Mouse (Mus musculus) CD4-positive, CD25-positive, alpha-beta regulatory T cell, adult 2 months (primary cell): ENCODE data around the gene Cdk1.
A peak's percentile ranks its signal among the peaks of the same experiment; 100 is the strongest.
"Not testable (repeated sequence)": the region's sequence is repeated elsewhere in the genome, so short reads cannot be mapped to it uniquely, and the experiment has no call there.

Experiments used
- DNase-seq: peaks from one replicate; pipeline ENCODE4 v3.0.0-alpha.2; 2012; ENCODE audit warnings: low read depth, low spot score

Gene Cdk1

DNA sequence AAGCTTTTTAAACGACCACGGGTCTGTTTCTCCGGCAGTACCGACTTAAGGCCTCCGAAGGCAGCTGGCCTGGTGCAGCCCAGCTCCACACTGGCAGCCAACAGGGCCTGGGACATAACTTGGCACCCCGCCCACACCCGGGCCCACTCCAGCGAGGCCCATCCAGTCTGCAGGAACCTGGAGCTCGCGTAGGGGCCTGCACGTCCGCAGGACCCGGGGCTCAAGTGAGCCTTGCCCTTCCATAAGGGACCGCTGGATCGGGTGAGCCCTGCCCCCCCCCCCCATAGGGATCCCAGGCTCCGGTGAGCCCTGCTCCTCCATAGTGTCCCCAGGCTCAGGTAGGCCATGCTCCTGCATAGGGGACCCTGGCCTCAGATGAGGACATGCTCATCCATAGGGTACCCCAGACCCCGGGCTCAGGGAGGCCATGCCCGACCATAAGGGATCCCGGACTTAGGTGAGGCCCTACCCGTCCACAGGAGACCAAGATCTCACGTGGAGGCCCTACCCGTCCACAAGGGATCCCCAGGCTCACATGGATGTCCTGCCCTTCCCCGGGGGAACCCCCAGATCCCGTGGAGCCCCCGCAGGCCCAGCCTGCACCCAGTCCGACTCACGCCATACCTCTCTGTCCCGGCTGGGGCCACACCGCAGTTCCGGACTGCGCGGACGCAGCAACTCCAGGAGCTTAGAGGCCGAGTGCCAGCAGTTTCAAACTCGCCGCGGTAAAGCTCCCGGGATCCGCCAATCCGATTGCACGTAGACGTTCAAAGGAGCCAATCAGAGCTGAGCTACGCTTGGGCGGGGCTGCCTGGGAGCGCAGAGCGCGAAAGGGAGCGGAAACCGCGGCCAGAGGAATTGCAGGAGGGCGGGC is at the start of gene Cdk1:
TSS of gene Cdk1 (minus strand) at position 727 of the 874 bp plus-strand sequence.
- DNase-seq: peak; percentile 92

DNA sequence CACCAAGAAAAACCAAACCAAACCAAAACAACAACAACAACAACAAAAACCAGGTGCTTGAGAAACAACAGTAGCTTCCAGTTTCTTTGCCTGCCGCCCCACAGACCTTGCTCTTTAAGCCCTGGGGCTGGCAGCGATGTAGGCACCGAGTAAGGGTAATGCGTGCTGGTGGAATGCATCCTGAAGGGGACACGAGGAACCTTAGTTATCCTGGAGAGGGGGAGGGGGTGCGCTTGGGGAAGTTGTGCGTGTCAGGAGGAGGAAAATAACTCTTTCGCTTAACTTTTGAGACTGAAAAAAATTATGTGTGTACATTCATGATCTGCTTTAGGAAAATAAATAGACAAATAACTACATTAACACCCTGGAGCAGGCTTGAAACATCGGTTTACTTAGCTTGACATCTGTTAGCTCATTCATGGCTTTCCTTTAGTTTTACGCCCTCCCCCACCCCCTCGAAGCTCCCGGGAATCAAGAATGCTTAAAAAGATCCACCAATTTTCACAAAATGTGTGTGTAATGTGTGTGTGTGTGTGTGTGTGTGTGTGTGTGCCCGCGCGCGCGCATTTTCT is 47.2 kb upstream of the Cdk1 start:
- DNase-seq: no peak

- DNase-seq: no peak
Observed at GRCm38 (mm10) chr10:69398763-69399590, 46.2 kb upstream of the Cdk1 start, which contains the start of gene Ank3. TSS of gene Ank3 (plus strand) at chr10:69398773.

- DNase-seq: no peak
Observed at GRCm38 (mm10) chr10:69398197-69398762, 45.5 kb upstream of the Cdk1 start.

- no peak for DNase-seq
Observed at GRCm38 (mm10) chr10:69389511-69389910, 36.8 kb upstream of the Cdk1 start.

GRCm38 (mm10) chr10:69386767-69387166 is 34.0 kb upstream of the Cdk1 start:
- DNase-seq: no peak

GRCm38 (mm10) chr10:69385136-69385535 is 32.4 kb upstream of the Cdk1 start:
- DNase-seq: no peak

DNA sequence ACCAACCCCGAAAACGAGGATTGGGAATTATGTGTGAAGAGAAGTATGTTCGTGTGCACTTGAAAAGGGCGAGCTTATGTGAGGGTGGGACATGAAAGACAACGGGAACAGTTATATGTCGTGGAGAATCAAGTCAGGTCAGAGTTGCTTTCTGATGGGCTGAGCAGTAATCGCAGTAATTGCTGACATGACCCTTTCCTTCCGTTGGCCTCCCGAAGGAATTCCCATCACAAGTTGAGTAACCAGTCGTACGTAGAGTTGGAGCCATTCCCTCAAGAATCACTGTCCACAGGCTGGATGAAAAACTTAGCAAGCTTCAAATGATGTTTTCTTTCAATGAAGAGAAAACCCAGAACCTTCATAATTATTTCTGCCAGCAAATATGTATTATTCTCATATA is 31.9 kb upstream of the Cdk1 start:
- DNase-seq: no peak

- DNase-seq: no peak
Observed at GRCm38 (mm10) chr10:69383186-69383585, 30.4 kb upstream of the Cdk1 start.

DNA sequence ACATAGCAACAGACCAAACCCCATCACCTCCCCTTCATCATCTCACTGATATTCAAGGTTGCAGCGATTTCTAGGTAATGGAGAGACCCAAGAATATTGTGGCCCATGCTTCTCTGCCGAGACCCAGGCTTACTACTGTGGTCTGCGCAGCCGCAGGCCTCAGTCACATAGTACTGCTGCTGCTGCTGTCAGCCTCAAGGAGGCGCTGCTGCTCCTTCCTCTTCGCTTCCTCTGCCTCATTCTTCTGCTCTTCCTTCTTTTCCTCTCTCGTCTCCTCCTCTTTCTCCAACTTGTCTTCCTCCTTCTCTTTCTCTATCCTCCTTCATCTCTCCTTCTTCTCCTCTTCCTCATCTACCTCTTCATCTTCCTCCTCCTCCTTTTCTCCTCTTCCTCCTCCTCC is 22.4 kb upstream of the Cdk1 start:
- no peak for DNase-seq

- DNase-seq: no peak
Observed at GRCm38 (mm10) chr10:69373796-69374550, 21.2 kb upstream of the Cdk1 start.

GRCm38 (mm10) chr10:69372061-69372460 is 19.3 kb upstream of the Cdk1 start:
- DNase-seq: no peak

DNA sequence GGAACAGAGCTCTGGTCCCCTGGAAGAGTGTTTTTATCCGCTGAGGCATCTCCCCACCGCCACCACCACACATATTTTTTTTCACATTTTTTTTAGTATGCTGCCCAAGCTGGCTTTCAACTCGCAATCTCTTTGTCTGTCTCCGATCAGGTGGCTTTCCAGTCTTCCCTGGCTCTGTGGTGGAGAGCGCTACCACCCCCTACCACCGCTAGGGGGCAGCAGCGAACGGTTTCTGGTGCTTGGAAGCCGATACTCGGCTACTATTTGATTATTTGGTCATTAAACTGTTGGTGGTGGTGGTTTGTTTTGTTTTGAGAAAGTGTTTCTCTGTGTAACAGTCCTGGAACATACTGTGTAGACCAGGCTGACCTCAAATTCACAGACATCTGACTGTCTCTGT is 18.7 kb upstream of the Cdk1 start:
- peak; percentile 57 for DNase-seq

GRCm38 (mm10) chr10:69369321-69369720 is 16.6 kb upstream of the Cdk1 start:
- DNase-seq: no peak

GRCm38 (mm10) chr10:69366877-69367387 is 14.2 kb upstream of the Cdk1 start:
- DNase-seq: peak; percentile 49

GRCm38 (mm10) chr10:69366208-69366607 is 13.5 kb upstream of the Cdk1 start:
- DNase-seq: no peak

DNA sequence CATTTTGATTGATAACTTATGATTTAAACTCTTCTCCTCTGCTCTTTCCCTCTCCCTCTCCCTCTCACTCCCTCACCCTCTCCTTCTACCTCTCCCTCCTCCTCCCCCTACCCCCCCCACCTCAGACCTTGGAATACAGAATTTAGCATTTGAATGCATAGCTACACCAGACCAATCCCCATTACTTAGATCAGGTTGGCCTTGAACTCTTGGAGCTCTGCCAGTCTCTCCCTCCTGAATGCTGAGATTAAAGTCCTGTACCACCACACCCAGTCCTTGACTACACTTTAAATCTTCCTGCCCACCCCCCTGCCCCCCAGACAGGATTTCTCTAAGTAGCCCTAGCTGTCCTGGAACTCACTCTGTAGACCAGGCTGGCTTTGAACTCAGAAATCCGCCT is 6.9 kb upstream of the Cdk1 start:
- DNase-seq: no peak

GRCm38 (mm10) chr10:69353086-69353479 is 345 bp upstream of the Cdk1 start:
- not testable (repeated sequence) for DNase-seq

- DNase-seq: no peak
Observed at GRCm38 (mm10) chr10:69351842-69352211, 911 bp downstream of the Cdk1 start.

DNA sequence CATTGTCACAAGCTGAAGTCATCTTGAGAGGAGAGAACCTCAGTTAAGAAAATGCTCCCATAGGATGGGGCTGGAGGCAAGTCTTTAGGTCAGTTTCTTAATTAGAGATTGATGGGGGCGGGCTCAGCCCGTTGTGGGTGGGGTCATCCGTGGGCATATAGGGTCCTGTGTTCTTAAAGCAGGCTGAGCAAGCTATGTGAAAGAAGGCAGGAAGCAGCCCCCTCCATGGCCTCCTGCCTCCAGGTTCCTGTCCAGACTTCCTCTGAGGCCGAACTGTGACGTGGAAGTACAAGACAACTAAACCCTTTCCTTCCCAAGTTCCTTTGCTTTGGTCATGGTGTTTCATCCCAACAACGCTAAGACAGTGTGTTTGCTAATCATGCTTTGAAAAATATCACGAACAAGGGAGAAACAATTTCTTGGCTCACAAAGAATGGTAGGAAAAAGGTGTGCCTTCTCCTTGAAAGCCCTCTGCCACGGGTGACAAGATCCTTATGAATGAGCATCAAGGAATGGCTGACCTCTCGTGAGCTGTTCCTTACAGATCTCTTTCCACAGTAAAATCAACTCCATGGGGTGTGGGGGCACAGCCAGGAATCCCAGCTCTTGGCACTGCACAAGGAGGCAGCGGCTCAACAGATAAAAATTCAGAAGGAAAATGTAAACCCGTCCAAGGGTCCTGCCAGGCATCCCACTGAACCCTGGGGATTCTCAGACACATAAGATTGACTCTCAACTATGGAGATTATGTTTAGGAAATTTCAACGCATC is 1.5 kb downstream of the Cdk1 start:
- DNase-seq: peak; percentile 19
